Mouse (Mus musculus): ENCODE measurements at regions not wholly inside any gene's neighbourhood (a gene's known extent, or its start where the extent isn't known, plus 50 kb on each side); places are given as distances from the start of the nearest gene placed in this dataset.

GRCm38 (mm10) chr7:71556473-71556872, 205.2 kb upstream of the Gm10295 start:
- no peak overlapping the region for H3K4me3 ChIP-seq (ENCODE audit: insufficient read depth, low read depth, low read length)
- no peak overlapping the region for H3K27ac ChIP-seq (ENCODE audit: insufficient read depth, low read depth, low read length)
- 94% methylated on average over 5 of the region's 5 CpGs for WGBS
- H3K4me1 ChIP-seq (ENCODE audit: control insufficient read depth, insufficient read depth, low read length), result no peaks in the 10 kb centered on the region
- TF ChIP-seq POLR2A (IDR thresholded peaks at IDR 0.05; ENCODE audit: insufficient read depth, low read depth, low read length), result no peak
- no peak for TF ChIP-seq CTCF (IDR thresholded peaks at IDR 0.05; ENCODE audit: insufficient read depth, low read depth, low read length)

GRCm38 (mm10) chr7:71555476-71555875, 204.2 kb upstream of the Gm10295 start:
- Histone ChIP-seq H3K4me3 (ENCODE audit: insufficient read depth, low read depth, low read length) (no peak overlapping the region), H3K4me1 (ENCODE audit: control insufficient read depth, insufficient read depth, low read length) (no peaks in the 10 kb centered on the region), H3K27ac (ENCODE audit: insufficient read depth, low read depth, low read length) (no peak overlapping the region)
- WGBS, result 81% methylated on average over 3 of the region's 3 CpGs
- TF ChIP-seq POLR2A (IDR thresholded peaks at IDR 0.05; ENCODE audit: insufficient read depth, low read depth, low read length), result no peak
- TF ChIP-seq CTCF (IDR thresholded peaks at IDR 0.05; ENCODE audit: insufficient read depth, low read depth, low read length), result no peak

- WGBS, result 66% methylated on average over 6 of the region's 6 CpGs
- no peak overlapping the region for H3K4me3 ChIP-seq (ENCODE audit: insufficient read depth, low read depth, low read length)
- no peaks in the 10 kb centered on the region for H3K4me1 ChIP-seq (ENCODE audit: control insufficient read depth, insufficient read depth, low read length)
- H3K27ac ChIP-seq (ENCODE audit: insufficient read depth, low read depth, low read length), result no peak overlapping the region
- TF ChIP-seq POLR2A (IDR thresholded peaks at IDR 0.05; ENCODE audit: insufficient read depth, low read depth, low read length) (no peak), CTCF (IDR thresholded peaks at IDR 0.05; ENCODE audit: insufficient read depth, low read depth, low read length) (no peak)
Measured at GRCm38 (mm10) chr7:71546606-71547213, 195.4 kb upstream of the Gm10295 start.

GRCm38 (mm10) chr7:71541467-71541866, 190.2 kb upstream of the Gm10295 start:
- WGBS, result 33% methylated on average over 2 of the region's 2 CpGs
- Histone ChIP-seq H3K4me3 (ENCODE audit: insufficient read depth, low read depth, low read length) (no peak overlapping the region), H3K4me1 (ENCODE audit: control insufficient read depth, insufficient read depth, low read length) (no peaks in the 10 kb centered on the region), H3K27ac (ENCODE audit: insufficient read depth, low read depth, low read length) (no peak overlapping the region)
- no peak for TF ChIP-seq CTCF (IDR thresholded peaks at IDR 0.05; ENCODE audit: insufficient read depth, low read depth, low read length)
- TF ChIP-seq POLR2A (IDR thresholded peaks at IDR 0.05; ENCODE audit: insufficient read depth, low read depth, low read length), result no peak

GRCm38 (mm10) chr7:71533109-71533508, 181.8 kb upstream of the Gm10295 start:
- H3K4me3 ChIP-seq (ENCODE audit: insufficient read depth, low read depth, low read length), result no peak overlapping the region
- TF ChIP-seq CTCF (IDR thresholded peaks at IDR 0.05; ENCODE audit: insufficient read depth, low read depth, low read length) (no peak), POLR2A (IDR thresholded peaks at IDR 0.05; ENCODE audit: insufficient read depth, low read depth, low read length) (no peak)
- no peaks in the 10 kb centered on the region for H3K4me1 ChIP-seq (ENCODE audit: control insufficient read depth, insufficient read depth, low read length)
- H3K27ac ChIP-seq (ENCODE audit: insufficient read depth, low read depth, low read length), result no peak overlapping the region
- 30% methylated on average over 5 of the region's 5 CpGs for WGBS

- Histone ChIP-seq H3K4me1 (ENCODE audit: control insufficient read depth, insufficient read depth, low read length) (no peaks in the 10 kb centered on the region), H3K4me3 (ENCODE audit: insufficient read depth, low read depth, low read length) (no peak overlapping the region), H3K27ac (ENCODE audit: insufficient read depth, low read depth, low read length) (no peak overlapping the region)
- TF ChIP-seq POLR2A (IDR thresholded peaks at IDR 0.05; ENCODE audit: insufficient read depth, low read depth, low read length) (no peak), CTCF (IDR thresholded peaks at IDR 0.05; ENCODE audit: insufficient read depth, low read depth, low read length) (no peak)
- WGBS, result 74% methylated on average over 6 of the region's 6 CpGs
Measured at GRCm38 (mm10) chr7:71531496-71531895, 180.2 kb upstream of the Gm10295 start.

GRCm38 (mm10) chr7:71530922-71531321, 179.6 kb upstream of the Gm10295 start:
- TF ChIP-seq POLR2A (IDR thresholded peaks at IDR 0.05; ENCODE audit: insufficient read depth, low read depth, low read length) (no peak), CTCF (IDR thresholded peaks at IDR 0.05; ENCODE audit: insufficient read depth, low read depth, low read length) (no peak)
- WGBS, result 93% methylated on average over 4 of the region's 4 CpGs
- no peak overlapping the region for H3K27ac ChIP-seq (ENCODE audit: insufficient read depth, low read depth, low read length)
- H3K4me1 ChIP-seq (ENCODE audit: control insufficient read depth, insufficient read depth, low read length), result no peaks in the 10 kb centered on the region
- no peak overlapping the region for H3K4me3 ChIP-seq (ENCODE audit: insufficient read depth, low read depth, low read length)

GRCm38 (mm10) chr7:71526152-71526551, 174.9 kb upstream of the Gm10295 start:
- H3K27ac ChIP-seq (ENCODE audit: insufficient read depth, low read depth, low read length), result no peak overlapping the region
- WGBS, result 88% methylated on average over 2 of the region's 2 CpGs
- H3K4me3 ChIP-seq (ENCODE audit: insufficient read depth, low read depth, low read length), result no peak overlapping the region
- no peaks in the 10 kb centered on the region for H3K4me1 ChIP-seq (ENCODE audit: control insufficient read depth, insufficient read depth, low read length)
- TF ChIP-seq CTCF (IDR thresholded peaks at IDR 0.05; ENCODE audit: insufficient read depth, low read depth, low read length) (no peak), POLR2A (IDR thresholded peaks at IDR 0.05; ENCODE audit: insufficient read depth, low read depth, low read length) (no peak)

- no peak overlapping the region for H3K4me3 ChIP-seq (ENCODE audit: insufficient read depth, low read depth, low read length)
- no peaks in the 10 kb centered on the region for H3K4me1 ChIP-seq (ENCODE audit: control insufficient read depth, insufficient read depth, low read length)
- TF ChIP-seq CTCF (IDR thresholded peaks at IDR 0.05; ENCODE audit: insufficient read depth, low read depth, low read length) (no peak), POLR2A (IDR thresholded peaks at IDR 0.05; ENCODE audit: insufficient read depth, low read depth, low read length) (no peak)
- no peak overlapping the region for H3K27ac ChIP-seq (ENCODE audit: insufficient read depth, low read depth, low read length)
Measured at GRCm38 (mm10) chr7:71524577-71525126, 173.4 kb upstream of the Gm10295 start.

All from olfactory bulb, adult 2 months (tissue).